Mouse (Mus musculus): ENCODE results near the gene Gk5.

The Gk5 gene

GRCm38 (mm10) chr9:96223302-96223701 is 104.1 kb downstream of the Gk5 start:
- no peak for DNase-seq (ENCODE audit: low spot score in 2 of 2)

GRCm38 (mm10) chr9:96228285-96228684 is 109.1 kb downstream of the Gk5 start:
- DNase-seq (ENCODE audit: low spot score in 2 of 2): no peak

- DNase-seq (ENCODE audit: low spot score in 2 of 2): no peak
These were observed 111.1 kb downstream of the Gk5 start for GRCm38 (mm10) chr9:96230271-96230670.
